Mouse (Mus musculus): ENCODE results near the gene Pdcd10. TPM values are rescaled to one million over a fixed set of nuclear protein-coding genes. Genes with fewer than 3 reads are reported as not detected.

Gene Pdcd10
- polyA plus RNA-seq (2012; rRNA removed), result 17.7 and 19.6 TPM in 2 replicates

GRCm38 (mm10) chr3:75556695-75557291, at the start of gene Pdcd10:
Gene Pdcd10 (minus strand): TSS chr3:75556856.

GRCm38 (mm10) chr3:75557292-75557691, 636 bp upstream of the Pdcd10 start, which contains the start of gene Serpini1:
Gene Serpini1 (plus strand): TSS chr3:75557547.

GRCm38 (mm10) chr3:75482056-75482455, 74.6 kb downstream of the Pdcd10 start, which contains the start of gene Wdr49:
Gene Wdr49 (minus strand): TSS chr3:75482156.

Other genes with a start within 250 kb of the Pdcd10 start
- gene Wdr49, start 74.7 kb downstream of the Pdcd10 start, polyA plus RNA-seq (2012; rRNA removed), result not detected in 2 replicates
- gene Serpini1, start 691 bp upstream of the Pdcd10 start, polyA plus RNA-seq (2012; rRNA removed), result 0.09 and 0.11 TPM in 2 replicates
- not detected in 2 replicates for gene Gm29133, start 191.3 kb upstream of the Pdcd10 start, polyA plus RNA-seq (2012; rRNA removed)

Data from liver, embryonic 18 days (tissue).